Mouse (Mus musculus): ENCODE data around the gene Bin2.

GRCm38 (mm10) chr15:100685849-100686248 is 16.5 kb upstream of the Bin2 start:
- no peak for TF ChIP-seq CTCF (IDR thresholded peaks at IDR 0.05)
- no peak for TF ChIP-seq POLR2A (IDR thresholded peaks at IDR 0.05; ENCODE audit: insufficient read depth, low read depth, low read length)

Measured in heart, adult 2 months (tissue).